Mouse (Mus musculus): ENCODE measurements around the gene Fads2. TPM values are rescaled to one million over a fixed set of nuclear protein-coding genes. Genes with fewer than 3 reads are reported as not detected.

Gene Fads2
- polyA plus RNA-seq, 1 experiment from 2014 or later: 207 TPM

DNA sequence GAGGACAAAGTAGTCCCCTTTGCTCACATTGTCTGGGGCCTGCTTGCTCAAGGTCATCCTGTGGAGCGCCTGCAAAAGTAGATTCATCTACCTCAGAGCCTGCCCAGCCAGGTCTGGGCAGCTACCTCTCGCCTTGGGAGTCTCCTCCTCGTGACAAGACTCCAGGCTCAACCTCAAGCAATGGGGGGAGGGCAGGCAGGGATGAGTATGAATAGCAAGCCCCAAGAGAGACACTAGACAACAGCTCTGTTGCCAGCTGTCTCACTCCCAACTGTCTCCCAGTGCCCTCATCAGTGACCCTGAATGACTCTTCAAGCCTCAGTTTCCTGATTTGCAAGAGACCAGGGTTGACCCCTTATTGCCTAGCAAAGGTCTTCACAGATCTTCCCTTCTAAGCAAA, 88.2 kb downstream of the Fads2 start:
- H3K36me3 ChIP-seq: no peaks in the 10 kb centered on the region
- peak overlapping the region; percentile 76 for H3K27ac ChIP-seq
- peaks cover 19% of the 10 kb centered on the region for H3K27me3 ChIP-seq (ENCODE audit: insufficient read depth, poor library complexity, severe bottlenecking)
- WGBS: 46% methylated on average over 3 of the region's 3 CpGs
- peaks cover 42% of the 10 kb centered on the region for H3K4me1 ChIP-seq (replicated peaks)
- H3K9me3 ChIP-seq: no peaks in the 10 kb centered on the region
- 0 out of 2 replicates have a peak overlapping the region, but pooled peaks have one; percentile 6 for H3K4me3 ChIP-seq
- DNase-seq (ENCODE audit: low spot score): no peak

DNA sequence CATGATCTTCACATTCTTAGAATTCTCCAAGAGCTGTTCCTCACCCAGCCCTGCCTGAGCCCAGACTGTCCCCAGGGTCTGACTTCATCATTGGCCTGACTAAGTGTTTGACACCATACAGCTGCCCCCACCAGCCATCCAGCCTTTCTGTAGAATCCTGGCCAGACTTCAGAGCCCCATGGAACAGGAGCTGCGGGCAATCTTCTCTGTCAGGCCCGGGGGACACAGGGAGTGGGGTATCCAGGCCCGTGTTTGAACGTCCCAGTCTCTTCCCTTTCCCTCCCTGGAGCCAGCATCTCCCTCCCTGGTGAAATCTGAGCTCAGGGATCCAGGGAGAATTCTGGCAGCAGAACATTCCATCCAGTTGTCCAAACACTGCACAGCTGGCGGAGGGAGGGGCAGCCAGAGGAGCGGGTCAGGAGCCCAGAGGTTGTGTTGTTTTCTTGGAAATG, 88.7 kb downstream of the Fads2 start:
- Histone ChIP-seq H3K4me1 (replicated peaks) (peaks cover 37% of the 10 kb centered on the region), H3K4me3 (0 out of 2 replicates have a peak overlapping the region, but pooled peaks have one; percentile 6), H3K27me3 (ENCODE audit: insufficient read depth, poor library complexity, severe bottlenecking) (peaks cover 19% of the 10 kb centered on the region), H3K9me3 (no peaks in the 10 kb centered on the region), H3K27ac (peak overlapping the region; percentile 76), H3K36me3 (no peaks in the 10 kb centered on the region)
- WGBS: 48% methylated on average over 6 of the region's 6 CpGs
- peak; percentile 72 for DNase-seq (ENCODE audit: low spot score)

Other genes starting within 250 kb of the Fads2 start
- 124 and 150 TPM in 2 replicates for gene Incenp, start 202.2 kb downstream of the Fads2 start, polyA plus RNA-seq (2016; fragmentation: Nextera tagmentation; extraction: Ambion mirVana)
- 1,451 and 1,593 TPM in 2 replicates for gene Fth1, start 121.1 kb downstream of the Fads2 start, polyA plus RNA-seq (2016; fragmentation: Nextera tagmentation; extraction: Ambion mirVana)
- gene Best1, start 100.1 kb downstream of the Fads2 start, polyA plus RNA-seq (2016; fragmentation: Nextera tagmentation; extraction: Ambion mirVana): 1.8 TPM in 2 replicates
- 39.7 and 39.8 TPM in 2 replicates for gene Rab3il1, start 100.1 kb downstream of the Fads2 start, polyA plus RNA-seq (2016; fragmentation: Nextera tagmentation; extraction: Ambion mirVana)
- gene Fads3, start 60.2 kb downstream of the Fads2 start, polyA plus RNA-seq (2016; fragmentation: Nextera tagmentation; extraction: Ambion mirVana): 6.7 and 8.1 TPM in 2 replicates
- 162 and 170 TPM in 2 replicates for gene Fads1, start 81.1 kb upstream of the Fads2 start, polyA plus RNA-seq (2016; fragmentation: Nextera tagmentation; extraction: Ambion mirVana)
- gene Tmem258, start 102.3 kb upstream of the Fads2 start, polyA plus RNA-seq (2016; fragmentation: Nextera tagmentation; extraction: Ambion mirVana): 387 and 389 TPM in 2 replicates
- gene Fen1, start 102.4 kb upstream of the Fads2 start, polyA plus RNA-seq (2016; fragmentation: Nextera tagmentation; extraction: Ambion mirVana): 135 and 181 TPM in 2 replicates
- gene Myrf, start 139.0 kb upstream of the Fads2 start, polyA plus RNA-seq (2016; fragmentation: Nextera tagmentation; extraction: Ambion mirVana): 2.1 and 2.7 TPM in 2 replicates
- gene Dagla, start 203.1 kb upstream of the Fads2 start, polyA plus RNA-seq (2016; fragmentation: Nextera tagmentation; extraction: Ambion mirVana): 2.1 and 3.4 TPM in 2 replicates

Measured in hindbrain, embryonic 10.5 days (tissue).